Mouse (Mus musculus) cerebellum, adult 9-10 months (tissue): ENCODE results near the gene Ckm.

ENCODE experiments used
- DNase-seq: peaks from one replicate; pipeline ENCODE4 v3.0.0; 2022

Ckm gene

GRCm38 (mm10) chr7:19404476-19404875 lies at the start of gene Ckm:
TSS of gene Ckm (plus strand) at chr7:19404776.
- no peak for DNase-seq

- no peak for DNase-seq
These were observed 49.6 kb upstream of the Ckm start for GRCm38 (mm10) chr7:19354991-19355390.

DNA sequence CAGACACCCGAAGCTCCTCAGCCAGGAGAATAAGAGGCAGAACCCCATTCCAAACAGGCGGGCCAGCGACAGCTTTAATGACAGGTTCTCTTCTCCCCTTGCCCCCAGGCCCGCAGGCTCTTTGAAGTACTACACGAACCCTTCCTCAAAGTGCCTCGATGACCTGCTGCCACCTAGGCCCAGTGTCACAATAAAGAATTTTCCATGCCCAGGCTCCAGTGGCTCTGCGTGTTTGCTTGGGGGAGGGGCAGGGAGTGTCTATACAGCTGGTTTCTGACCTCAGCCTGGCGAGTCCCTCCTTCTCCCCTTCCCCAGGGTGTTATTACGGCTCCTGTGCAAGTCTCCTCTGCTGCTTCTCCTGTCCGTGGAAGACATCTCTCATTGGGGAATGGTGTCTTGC lies 48.3 kb upstream of the Ckm start:
- DNase-seq: no peak

GRCm38 (mm10) chr7:19357381-19358375 lies 46.9 kb upstream of the Ckm start:
- no peak for DNase-seq

DNA sequence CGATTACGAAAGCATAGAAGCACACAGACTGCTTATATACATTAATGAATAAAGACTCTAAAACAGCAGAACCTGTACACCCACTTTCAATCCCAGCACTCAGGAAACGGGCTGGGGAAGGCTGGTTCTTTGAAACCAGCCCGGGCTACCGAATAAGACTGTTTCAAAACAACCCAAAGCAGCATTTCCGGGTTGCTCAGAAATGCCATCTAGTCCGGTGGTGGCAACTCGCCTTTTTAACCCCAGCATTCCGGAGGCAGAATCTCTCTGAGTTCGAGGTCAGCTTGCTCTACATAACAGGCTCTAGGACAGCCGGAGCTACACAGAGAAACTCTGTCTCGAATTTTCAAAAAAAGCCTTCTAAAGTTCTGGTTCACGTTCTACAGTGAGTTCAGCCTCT lies 45.9 kb upstream of the Ckm start:
- DNase-seq: no peak

GRCm38 (mm10) chr7:19359299-19359891 lies 45.2 kb upstream of the Ckm start, which contains the start of the genes Cd3eap and Ppp1r13l:
TSS of gene Cd3eap (minus strand) at chr7:19359483.
TSS of gene Ppp1r13l (plus strand) at chr7:19359749.
- DNase-seq: peak; percentile 90

DNA sequence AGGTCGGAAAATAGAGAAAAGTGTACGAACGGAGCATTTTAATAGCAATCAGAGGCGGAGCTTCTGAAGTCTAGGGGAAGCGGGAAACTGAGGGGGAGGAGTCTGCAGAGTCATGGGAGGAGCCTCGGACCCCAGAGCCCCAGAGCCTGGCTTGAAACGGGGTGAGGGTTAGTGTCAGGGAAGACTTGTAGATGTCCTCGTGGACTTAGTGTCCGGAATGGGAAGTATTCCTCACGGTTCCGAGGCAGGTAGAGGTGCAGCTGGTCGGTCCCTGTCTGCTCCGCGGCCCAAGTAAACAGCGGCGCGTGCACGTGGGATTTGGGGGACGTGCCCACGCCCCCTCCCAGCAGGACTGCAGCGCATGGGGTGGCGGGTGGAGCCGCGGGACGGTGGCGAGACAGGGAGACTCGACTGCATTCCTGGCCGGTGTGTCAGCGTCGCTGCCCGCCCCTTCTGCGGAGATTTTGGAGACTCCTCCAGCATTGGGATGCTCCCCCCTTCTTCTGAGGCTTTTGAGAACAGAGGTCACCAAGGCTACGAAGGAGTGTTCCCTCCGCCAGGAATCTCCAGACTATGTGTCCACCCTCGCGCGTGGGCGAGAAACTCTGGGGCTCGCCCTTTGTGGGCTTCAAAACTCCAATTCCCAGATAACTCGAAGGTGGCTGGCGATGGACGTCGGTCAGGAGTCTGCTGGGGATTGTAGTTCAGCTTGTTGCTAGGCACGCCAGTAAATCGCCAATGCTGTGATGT lies 44.5 kb upstream of the Ckm start:
- peak; percentile 82 for DNase-seq

DNA sequence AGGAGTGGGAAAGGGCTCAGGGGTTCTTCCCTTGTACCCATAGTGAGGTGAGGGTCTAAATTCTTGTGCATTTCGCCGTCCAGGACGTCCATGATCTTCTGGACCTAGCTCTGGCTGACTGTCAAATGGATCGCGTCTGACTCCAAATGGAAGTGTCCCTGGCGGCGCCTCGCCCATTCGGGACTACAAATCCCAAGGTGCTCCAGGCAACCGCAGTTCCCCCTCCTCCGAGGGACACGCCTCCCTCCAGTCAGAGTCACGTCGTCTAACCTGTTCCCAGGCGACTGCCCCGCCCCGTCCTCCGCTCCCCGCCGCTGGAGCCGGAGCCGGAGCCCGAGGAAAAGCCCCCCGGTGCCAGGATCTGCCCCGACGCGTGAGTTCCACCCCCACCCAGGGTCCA lies 43.6 kb upstream of the Ckm start:
- peak; percentile 95 for DNase-seq

DNA sequence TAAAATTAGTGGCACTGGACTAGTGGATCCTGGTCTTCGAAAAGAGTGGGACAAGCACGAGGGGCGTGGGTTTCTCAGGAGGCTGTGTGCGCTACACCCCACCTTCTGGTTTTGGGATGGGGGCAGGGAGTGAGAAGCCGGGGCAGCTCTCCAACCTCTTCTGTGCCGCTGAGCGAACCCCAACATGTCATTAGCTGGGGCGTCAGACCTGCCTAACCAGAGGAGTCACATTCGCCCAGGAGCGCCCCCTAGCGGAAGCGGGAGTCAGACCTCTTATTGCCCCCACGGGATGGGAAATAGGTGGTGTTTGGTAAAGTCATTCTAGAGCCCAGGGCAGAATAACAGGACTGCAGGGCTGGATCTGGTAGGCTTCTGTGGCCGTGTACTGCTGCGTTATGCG lies 42.9 kb upstream of the Ckm start:
- peak; percentile 84 for DNase-seq

- DNase-seq: peak; percentile 69
These were observed 42.3 kb upstream of the Ckm start for GRCm38 (mm10) chr7:19362276-19362675.

GRCm38 (mm10) chr7:19363881-19364280 lies 40.7 kb upstream of the Ckm start:
- peak; percentile 81 for DNase-seq

DNA sequence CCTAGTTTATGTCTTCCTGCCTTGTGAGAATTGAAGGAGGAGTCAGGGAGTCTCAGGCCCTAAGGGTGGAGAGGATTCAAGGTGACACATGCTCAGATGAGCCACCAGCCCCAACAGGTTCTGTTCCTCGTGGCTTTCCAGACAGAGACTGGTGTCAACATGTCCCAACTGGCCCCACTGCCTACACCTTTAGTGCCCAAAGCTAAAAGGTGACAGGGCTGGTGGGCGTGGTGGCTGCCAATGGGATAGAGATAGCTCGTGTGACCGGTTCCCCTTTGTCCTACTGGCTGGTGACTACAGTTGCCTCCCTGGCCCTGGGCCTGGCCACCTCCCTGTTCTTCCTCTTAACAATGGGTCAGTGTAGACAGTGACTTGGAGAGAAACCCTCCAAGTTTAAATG lies 39.2 kb upstream of the Ckm start:
- DNase-seq: no peak

- no peak for DNase-seq
These were observed 36.2 kb upstream of the Ckm start for GRCm38 (mm10) chr7:19368380-19368779.

DNA sequence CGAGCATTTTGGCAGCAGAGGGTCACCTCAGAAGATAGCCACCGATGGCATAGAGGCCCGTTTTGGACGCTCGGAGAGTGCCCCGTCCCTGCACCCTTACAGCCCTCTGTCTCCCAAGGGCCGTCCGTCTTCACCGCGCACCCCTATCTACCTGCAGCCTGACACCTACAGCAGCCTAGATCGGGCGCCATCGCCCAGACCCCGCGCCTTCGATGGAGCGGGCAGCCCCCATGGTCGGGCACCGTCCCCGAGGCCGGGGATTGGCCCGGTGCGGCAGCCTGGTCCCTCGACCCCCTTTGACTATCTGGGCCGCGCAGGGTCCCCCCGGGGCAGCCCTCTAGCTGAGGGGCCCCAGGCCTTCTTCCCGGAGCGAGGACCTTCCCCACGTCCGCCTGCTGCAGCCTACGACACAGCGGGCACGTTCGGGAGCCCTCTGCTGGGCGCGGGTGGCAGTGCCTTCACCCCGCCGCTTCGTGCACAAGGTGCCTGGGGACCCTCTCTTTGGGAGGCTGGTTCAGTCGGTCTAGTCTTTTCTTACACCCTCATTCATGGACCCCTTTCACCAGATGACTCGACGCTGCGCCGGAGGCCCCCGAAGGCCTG lies 34.7 kb upstream of the Ckm start:
- peak; percentile 77 for DNase-seq

GRCm38 (mm10) chr7:19373367-19373766 lies 31.2 kb upstream of the Ckm start:
- no peak for DNase-seq

- no peak for DNase-seq
These were observed 29.2 kb upstream of the Ckm start for GRCm38 (mm10) chr7:19375368-19375767.

GRCm38 (mm10) chr7:19376019-19376418 lies 28.6 kb upstream of the Ckm start:
- DNase-seq: no peak

DNA sequence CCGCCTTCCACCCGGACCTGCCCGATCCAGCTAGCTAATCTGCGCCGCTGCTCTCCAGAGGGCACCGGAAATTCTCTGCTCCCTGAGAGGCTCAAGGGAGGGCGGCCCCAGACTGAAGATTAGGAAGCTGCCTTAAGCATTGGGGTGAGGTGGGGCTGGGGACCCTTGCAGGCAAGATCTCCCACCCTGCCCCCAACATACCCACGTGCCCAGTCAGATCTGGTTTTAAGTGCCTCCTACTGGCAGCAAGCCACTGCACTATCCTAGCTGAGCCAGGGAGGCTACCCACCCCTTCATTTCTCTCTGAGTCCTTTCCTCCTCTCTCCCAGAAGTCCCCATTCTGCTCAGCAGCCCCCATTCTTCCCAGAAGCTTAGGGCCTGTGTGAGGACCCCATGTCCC lies 26.5 kb upstream of the Ckm start:
- DNase-seq: no peak

DNA sequence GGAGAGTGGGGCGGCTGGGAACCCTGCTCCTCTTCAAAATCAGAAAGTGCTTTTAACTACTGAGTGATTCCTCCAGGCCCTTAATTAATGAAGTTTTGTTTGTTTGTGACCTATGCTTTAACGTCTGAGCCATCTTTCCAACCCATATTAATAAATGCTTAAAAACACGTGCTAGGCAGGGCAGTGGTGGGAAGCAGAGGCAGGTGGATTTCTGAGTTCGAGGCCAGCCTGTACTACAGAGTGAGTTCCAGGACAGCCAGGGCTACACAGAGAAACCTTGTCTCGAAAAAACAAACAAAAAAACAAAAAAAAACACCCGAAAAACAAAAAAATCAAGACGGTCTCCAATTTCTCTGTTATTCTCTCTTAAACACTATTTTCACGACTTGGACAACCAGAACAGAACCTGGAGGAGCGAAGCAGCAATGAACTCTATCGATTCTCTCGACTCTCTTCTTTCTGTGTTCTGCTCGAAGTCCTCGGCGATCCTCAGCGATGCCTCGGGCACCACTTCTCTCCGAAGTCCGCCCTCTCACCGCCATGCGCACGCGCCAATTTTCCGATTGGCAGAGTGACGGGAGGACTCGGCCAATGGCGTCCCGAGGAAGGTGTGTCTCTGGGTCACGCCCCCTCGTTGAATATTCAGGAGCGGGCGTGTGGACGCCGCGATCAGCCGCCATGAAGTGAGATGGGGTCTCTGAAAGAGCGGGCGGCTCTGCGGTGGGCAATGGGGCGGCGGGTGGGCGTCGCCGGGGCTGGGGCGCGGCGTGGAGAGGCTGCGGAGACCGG lies 23.0 kb upstream of the Ckm start, which contains the start of gene Ercc2:
TSS of gene Ercc2 (plus strand) at position 634 of the 789 bp plus-strand sequence.
- DNase-seq: peak; percentile 98

DNA sequence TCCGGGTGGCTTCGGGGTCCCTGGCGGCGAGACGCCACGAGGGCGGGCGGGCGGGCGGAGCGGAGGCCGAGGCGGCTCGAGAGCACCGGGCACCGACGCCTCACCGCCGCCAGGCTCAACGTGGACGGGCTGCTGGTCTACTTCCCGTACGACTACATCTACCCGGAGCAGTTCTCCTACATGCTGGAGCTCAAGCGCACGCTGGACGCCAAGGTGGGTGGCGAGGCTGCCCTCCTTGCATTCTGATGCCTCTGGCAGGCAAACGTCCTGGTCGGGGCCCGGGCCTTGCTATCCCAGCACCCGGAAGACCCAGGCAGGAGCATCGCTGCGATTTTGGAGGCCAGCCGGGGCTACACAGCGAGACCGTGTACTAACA lies 22.4 kb upstream of the Ckm start:
- peak; percentile 51 for DNase-seq

DNA sequence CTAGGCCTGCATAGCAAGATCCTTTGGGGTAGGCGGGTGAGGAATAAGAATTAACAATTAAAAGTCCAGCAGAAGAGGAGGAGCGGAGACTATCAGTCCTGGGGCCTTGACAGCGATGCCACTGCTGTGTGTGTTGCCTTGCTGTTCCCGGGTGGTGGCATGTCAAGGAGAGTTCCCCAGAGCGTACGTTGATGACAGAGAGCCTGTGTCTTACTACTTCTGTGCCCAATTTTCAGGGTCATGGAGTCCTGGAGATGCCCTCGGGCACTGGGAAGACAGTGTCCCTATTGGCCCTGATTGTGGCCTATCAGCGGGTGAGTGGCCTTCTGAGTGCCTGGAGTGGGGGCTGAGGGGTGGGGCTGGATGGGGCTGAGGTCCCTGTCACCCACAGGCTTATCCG lies 20.9 kb upstream of the Ckm start:
- DNase-seq: no peak
